Mouse (Mus musculus): Measurements from ENCODE around the gene Serpine1.

The Serpine1 gene

DNA sequence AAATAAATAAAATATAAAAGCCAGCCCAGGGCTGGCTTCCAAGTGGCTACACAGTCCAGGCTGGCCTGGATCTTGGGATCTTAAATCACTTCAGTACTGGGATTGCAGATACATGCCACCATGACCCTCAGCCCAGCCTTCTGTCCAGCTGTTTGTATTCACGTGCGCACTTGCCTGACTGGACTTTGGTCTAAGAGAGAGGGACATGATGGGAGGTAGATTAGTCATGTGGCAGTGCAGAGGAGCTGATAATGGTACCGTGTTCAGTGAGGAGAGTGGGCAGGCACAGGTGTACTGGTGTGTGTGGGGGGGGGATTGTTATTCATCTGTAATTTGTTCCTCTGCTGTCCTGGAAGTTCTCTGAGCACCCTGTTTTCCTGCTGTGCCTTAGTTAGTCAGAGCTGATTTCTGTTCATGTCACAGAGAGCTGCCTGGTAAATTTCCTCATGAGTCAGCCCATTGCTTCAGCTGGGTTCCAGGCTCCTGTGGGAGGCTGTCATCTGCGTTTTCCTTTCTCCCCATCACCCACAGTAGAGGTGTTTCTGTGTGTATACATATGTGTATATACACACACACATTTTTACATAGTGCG, 20.1 kb downstream of the Serpine1 start:
- peak; percentile 83 for DNase-seq

DNA sequence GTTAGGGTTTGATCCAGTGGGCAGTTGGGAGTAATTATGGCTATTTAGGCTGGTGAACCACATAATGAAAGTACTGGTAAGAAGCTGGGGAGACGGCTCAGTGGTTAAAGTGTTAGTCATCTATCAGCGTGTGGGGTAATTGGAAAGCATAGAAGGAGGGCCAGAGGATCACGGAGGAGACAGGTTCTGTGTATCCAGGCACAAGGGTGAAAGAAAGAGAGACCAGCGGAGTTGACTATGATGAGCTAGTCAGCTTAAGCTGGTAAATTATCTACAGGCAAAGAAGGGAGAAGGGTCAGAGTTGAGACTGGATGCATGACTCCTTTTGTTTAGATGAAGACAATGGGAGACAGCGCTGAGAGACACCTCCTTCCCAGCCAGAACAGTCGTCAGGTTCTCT, 20.9 kb downstream of the Serpine1 start:
- DNase-seq = no peak

DNA sequence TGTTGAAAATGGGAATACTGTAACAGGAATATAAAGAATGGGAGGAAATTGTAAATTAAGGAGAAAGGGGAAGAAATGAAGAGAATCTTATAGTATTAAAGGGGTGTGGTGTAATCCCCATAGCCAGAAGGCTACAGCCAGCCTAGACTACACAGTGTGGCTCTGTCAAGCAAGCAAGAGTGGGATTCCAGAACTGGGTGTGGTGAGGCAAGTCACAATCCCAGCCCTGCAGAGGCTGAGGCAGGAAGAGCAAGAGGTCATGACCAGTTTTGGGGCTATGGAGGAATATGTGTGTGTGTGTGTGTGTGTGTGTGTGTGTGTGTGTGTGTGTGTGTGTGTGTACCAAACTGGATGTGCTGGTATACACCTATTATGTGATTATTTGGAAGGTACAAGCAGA, 25.1 kb downstream of the Serpine1 start:
- no peak for DNase-seq

DNA sequence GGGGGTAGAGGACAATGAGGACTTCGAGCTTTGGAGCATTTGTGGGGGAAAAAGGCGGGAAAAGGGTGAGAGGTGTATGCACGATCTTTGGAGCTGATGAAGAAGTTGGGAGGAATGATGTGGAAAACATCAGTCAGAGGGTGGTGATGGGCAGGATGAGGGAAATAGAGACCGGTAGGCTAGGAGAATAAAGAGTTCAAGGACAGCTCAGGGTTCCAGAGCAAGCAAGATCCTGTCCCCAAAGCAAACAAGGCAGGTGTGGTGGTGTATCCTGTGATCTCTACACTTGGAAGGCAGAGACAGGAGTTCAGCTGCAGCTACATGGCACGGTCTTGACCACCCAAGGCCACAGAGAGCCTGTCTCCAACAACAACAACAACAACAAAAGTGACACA, 25.7 kb downstream of the Serpine1 start:
- DNase-seq = no peak

DNA sequence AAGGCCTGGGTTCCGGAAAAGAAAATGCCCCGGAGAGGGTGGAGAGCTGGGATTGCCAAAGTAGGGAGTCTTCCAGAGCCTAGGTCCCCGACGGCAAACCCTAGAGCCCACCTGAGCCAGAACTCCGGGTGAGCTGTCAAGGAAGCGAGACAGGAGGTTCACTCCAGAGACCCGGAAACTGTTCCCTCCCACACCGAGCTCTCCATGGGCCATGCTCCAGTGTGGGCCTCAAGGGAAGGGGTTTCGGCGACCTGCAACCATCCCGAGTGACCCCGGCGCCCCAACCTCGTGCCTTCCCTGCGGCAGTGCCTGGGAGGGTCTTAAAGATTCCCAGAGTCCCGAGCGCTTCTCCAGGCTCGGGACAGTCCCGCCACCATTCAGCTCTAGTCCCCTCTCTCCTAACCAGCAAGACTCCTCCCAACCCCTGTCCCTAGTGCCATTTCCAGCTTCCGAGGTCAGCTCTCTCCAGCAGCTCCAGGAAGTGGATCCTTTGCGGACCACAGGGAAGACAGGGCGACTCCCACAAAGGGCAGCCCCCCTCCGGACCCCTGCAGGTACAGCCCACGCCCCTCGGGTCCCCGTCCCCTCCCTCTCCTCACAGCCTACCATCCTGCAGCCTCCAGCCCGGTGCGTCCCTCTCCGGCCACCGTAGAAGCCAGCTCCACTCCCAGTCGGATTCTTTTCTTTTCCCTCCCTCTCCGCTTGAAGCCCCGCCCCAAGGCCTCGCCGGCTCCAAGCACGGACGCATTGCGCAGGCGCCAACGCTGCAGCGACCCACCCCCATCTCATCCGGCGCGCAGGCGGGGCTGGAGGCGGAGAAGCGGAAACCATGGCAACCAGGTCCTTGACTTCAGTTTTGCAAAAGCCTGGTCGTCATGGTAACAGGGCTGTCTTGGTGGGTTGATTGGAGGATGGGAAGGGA, 26.4 kb downstream of the Serpine1 start, which contains the start of gene Ap1s1:
TSS of gene Ap1s1 (minus strand) at position 734 of the 922 bp plus-strand sequence.
- peak; percentile 98 for DNase-seq

DNA sequence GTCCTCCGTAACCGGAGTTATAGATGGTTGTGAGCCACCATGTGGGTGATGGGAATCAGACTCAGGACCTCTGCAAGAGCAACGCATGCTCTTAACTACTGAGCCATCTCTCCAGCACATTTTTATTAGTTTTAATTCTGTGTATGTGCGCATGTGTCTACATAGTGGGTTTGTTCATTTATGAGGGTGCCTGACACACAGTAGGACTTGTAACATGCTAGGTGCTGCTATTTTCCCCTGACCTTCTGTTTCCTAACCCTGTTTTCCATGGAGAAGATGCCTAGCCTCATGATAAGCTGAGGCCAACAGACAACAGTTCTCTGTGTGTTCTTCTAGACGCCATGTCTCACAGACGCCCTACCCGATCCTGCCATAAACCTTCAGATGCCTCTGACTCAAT, 28.1 kb downstream of the Serpine1 start:
- DNase-seq = no peak

DNA sequence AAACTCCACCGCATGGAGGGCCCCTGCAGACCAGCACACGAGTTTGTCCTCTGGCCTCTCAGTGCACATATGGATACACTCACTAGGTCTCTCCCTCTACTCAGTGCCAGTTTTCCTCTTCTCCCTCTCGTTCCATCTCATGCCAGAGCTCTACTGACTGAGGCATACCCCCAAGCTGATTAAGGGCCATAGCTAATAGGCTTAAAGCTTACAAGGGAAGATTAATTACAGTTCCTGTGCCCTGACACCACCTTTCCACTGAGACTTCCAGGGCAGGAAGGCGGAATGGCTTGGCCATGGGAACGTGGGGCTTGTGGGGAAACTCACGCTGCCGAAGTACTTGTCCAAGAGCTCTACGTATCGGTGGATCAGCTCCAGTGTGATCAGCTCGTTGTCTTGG, 30.6 kb downstream of the Serpine1 start:
- no peak for DNase-seq

DNA sequence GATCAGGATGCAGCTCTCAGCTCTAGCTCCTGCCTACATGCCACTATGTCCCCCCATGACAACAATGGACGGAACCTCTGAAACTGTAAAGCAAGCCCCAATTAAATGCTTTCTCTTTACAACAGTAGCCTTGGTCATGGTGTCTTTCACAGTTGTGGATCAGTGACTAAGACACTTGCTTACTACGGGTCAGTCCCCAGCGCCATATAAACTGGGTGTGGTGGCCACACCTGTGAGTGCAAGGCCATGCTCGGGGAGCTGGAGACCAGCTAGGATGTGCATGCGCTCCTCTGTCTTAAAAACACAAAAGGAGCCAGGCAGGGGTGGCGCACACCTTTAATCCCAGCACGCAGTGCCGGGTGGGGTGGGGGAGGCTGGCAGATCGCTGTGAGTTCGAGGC, 32.6 kb downstream of the Serpine1 start:
- no peak for DNase-seq

DNA sequence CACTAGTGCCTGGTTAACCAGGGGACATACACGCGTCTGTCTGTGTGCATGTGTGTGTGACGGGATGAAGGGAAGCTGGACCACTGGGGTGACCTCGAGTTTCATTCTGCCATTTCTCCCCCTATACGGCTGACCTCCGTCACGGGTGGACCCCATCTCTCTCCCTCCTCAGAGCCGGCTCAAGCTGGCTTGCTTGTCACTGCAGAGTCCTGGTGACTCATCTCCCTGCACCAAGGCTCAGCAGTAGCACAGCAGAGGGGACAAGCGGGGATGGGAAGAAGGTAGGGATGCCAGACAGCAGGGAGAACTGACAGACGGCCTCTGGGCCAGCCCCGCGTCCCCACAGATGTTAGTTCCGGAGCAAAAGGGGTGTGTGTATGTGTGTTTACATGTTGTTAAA, 35.9 kb downstream of the Serpine1 start:
- no peak for DNase-seq

DNA sequence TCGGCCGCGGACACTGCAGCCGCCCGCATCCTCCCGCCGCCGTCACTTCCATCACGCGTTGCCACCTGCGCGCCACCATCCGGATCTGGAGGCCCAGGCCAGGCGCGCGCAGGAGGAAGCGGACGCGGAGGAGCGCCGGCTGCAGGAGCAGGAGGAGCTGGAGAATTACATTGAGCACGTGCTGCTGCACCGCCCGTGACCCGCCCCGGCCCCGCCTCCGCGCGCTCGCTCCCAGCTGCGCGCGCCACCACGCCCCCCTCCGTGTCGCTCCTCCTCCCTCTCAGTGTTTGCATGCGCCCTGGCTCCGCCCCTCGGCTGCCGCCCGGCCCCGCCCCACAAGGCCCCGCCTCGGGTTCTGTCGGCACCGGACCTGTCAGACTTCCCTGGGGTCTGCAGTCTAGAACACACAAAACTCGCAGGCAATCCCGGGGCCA, 39.4 kb downstream of the Serpine1 start:
- DNase-seq = peak; percentile 81

DNA sequence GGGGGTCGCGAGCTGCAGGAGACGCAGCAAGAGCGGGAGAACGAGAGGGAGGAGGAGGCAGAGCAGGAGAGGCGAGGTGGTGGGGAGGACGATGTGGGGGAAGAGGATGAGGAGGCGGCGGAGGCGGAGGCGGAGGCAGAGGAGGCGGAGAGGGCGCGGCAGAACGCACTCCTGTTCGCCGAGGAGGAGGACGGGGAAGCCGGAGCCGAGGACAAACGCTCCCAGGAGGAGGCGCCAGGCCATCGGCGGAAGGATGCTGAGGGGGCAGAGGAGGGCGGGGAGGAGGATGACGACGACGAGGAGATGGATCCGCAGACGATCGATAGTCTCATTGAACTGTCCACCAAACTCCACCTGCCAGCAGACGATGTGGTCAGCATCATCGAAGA, 40.0 kb downstream of the Serpine1 start:
- DNase-seq = peak; percentile 58

DNA sequence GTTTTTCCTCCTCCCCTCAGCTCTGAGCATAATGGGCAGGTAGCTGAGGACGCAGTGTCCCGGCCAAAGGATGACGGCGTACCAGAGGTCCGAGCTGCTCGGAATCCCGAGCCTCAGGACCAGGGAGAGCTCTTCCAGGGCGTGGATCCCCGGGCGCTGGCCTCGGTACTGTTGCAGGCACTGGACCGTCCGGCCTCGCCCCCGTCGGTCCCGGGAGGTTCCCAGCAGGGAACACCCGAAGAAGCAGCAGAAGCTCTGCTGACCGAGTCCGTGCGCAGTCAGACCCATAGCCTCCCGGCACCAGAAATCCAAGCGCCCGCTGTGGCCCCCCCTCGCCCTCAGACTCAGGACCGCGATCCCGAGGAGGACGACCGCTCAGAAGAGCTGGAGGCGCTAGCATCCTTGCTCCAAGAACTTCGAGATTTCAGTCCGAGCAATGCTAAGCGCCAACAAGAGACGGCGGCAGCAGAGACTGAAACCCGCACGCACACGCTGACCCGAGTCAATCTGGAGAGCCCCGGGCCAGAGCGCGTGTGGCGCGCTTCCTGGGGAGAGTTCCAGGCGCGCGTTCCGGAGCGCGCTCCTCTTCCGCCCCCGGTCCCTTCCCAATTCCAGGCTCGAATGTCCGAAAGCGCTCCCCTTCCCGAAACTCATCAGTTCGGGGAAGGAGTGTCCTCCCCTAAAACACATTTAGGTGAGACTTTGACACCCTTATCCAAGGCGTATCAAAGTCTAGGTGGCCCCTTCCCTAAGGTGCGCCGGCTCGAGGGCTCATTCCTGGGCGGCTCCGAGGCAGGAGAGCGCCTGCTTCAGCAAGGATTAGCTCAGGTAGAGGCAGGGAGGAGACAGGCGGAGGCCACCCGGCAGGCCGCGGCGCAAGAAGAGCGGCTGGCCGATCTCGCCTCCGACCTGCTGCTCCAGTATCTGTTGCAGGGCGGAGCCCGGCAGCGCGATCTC, 40.7 kb downstream of the Serpine1 start:
- no peak for DNase-seq

DNA sequence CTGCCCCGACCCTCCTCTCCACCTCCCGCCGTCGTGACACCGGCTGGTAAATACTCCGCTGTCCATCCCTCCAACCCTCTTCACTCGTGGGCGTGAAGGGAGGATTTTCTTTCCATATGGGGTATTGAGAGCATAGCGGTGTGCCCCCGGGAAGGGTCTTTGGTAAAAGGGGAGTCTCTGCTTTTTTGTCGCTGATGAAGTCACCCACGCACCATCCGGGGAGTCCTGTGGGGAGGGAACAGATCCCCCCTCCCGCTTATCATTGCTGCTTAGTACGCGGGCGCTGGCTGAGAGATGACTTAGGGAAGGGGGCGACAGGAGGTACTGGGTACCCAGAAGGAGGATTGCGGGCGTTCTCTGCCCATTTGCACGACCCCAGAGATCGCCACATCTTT, 41.7 kb downstream of the Serpine1 start:
- DNase-seq = peak; percentile 60

DNA sequence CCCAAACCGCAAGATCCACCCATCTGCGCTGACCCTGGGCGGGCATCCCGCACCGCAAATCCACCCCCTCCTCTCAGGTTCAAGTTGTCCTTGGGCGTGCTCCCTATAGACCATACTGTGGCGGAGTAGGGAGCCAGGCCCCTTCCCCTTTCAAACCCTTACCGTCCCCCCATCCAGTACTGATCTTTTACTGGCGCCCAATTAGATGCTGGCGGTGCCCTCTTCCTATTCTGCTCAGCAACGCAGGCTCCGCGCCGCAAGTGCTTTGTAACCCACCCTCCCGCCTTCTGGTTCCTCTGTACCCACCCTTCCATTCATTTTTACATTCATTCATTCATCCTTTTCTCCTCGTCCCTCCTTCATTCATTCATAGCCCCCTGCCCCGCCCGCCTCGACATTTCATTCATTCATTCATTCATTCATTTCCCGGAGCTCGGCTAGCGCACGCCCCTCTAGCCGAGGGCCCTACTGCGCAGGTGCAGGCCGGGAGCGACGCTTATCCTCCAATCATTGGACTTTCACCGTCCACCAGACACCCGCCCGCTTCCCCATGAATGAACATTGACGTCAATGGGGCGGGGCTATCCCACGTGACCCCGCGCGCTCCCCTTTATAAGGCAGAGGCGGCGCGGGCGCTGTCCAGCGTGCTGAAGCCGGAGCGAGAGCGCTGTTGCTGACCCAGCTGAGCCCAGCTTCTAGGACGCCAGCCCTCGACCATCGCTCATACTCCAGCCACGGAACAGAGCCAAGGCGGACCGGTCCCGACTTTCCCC, 42.2 kb downstream of the Serpine1 start:
- peak; percentile 95 for DNase-seq

DNA sequence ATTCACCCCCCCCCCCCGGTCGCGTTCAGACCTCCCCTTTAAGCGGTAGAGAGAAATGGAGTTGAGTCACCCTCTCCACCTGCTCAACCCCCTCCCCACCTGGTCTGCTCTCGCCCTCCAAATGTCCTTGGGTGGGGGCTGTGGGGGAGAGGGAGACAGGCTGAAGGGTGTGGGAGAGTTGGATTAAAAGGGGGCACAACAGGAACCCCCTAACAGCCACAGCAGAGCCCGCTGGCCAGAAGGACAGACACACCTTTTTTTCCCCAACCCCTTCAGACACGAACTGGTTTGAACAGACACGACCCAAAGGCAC, 42.8 kb downstream of the Serpine1 start:
- DNase-seq = no peak

DNA sequence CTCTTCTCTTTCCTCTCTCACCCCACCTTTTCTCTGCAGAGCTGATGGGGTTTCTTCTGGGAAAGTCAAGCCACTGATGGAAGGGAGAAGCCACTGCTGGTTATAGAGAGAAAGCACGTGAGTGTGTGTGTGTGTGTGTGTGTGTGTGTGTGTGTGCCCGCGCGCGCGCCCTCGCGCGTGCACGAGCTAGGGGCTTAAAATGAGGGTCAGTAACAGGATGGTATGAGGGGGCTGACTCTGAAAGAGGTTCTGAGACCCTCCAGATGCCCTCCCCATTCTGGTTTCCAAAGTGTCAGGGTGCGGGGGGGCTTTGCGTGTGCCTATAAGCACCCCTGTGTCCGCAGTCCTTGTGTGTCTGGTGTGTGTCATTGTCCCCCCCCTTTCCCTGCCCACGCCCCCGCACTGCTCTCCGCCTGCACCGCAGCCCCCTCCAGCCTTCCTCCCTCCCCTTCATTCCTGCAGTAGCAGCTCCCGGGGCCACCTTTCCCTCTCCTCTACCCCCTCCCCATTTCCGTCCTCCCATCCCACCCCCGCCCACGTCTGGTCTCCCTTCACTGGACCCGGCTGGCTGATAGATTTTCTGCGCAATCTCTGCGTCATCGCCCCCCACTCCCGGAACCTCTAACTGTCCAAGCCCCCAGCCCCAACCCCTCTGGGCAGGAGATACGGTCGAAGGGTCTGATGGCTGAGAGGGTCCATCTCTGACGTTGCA, 43.4 kb downstream of the Serpine1 start:
- DNase-seq = no peak

DNA sequence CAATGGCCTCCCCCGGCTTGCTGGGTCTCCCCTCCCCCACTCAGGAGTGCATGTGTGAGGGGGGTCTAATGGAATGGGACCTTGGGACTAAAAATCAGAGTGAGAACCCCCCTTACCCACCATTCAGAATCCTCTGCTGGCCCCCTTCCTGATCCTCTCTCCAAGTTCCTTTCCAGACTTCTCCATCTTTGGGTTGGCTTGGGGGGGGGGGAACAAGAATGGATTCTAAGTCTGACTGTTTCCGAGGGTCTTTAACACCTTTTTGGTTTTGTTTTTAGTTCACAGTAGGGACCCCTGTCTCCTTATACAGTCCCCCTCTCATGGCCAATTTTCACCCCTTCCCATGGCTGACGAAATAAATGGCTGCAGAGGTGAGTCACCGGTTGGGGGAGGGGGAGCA, 46.0 kb downstream of the Serpine1 start, which contains the start of gene Vgf:
TSS of gene Vgf (plus strand) at position 301 of the 400 bp plus-strand sequence.
- DNase-seq = no peak

DNA sequence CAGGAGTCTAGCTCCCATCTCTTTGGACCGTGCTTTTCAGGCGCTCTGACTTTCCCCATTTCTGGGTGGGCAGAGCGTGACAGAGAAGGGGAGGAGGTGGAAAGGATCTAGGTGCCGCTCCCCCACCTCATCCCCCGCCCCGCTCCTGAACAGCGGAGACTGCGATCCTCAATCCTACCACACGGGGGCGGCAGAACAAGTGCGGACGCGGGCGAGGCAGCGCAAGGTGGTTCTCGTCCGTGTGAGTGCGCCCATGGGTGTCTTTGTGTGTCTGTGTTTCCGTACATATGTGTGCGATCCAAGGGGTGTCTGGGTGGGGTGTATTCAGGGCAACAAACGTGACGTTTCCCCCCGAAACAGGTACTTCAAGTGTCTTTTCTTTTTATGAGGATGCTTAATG, 46.9 kb downstream of the Serpine1 start:
- peak; percentile 44 for DNase-seq

DNA sequence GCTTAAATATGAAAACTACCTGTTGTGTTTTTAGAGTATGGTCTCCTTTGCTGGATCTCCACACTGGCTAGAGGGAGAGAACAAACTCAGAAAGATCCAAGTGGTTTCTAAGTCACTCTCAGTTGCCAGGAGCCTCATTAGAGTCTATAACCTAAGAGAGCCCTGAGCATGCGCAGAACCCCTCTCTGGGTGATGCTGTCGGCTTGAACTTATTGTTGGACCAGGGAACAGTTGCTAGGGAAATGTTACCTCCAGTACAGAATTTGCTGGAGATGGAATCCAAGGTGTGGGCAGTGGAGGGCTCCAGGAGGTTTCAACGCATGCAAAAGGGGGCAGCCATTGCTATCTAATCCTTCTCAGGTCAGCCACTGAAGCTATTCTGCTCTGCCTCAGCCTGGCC, 47.8 kb downstream of the Serpine1 start:
- DNase-seq = no peak

DNA sequence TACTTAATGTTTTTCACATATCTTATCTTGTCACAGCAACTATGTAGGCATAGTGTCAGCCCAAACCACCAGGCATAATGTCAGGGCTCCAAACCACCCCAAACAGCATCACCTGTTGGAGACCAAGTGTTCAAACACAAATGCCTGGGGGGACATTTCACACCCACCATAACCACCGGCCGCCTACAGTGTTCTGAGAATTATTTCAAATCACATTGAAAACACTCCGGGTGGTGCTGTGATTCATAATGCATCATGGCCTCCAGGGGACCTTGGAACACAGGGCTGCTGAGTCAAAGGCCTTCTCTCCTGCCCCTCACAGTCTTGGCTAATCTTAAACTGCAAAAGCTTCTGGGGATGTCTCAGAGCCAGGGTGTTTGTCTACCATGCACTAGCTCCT, 56.2 kb downstream of the Serpine1 start:
- no peak for DNase-seq

DNA sequence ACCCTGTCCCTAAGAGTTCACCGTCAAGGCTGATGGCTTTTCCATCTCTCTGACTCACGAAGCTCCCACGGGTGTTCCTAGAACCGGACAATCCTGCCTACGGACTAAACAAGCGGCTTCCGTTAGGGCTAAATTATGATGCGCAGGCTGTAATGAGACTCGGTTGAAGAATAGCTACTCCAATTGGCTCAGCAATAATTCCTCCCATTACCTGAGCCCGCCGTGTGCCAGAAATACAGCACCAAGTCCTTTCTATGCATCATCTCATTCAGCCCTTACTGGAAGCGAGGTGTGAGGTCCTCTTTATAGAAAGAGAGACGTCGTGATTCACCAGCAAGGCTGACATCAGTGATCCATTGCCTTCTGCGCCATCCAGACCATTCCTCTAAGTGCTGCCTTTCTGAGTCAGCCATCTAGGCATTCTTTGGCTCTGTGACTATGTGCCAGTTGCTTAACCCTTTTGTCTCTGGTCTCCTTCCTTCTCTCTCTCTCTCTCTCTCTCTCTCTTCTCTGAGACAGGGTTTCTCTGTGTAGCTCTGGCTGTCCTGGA, 59.6 kb downstream of the Serpine1 start:
- DNase-seq = no peak
